In genomic region chr3:95992990-95993603, GRCm38 (mm10) we compare ENCODE assay signal across 9 mouse cellular contexts. TPM values are rescaled to one million over a fixed set of nuclear protein-coding genes. Genes with fewer than 3 reads are reported as not detected.
A peak's percentile ranks its signal among the peaks of the same experiment; 100 is the strongest.
DNase-seq lines count a peak whose midpoint lies in the region; ATAC-seq and TF ChIP-seq lines count a peak whose summit lies in the region.
"Had no signal": no experiment of that assay in that cellular context is flagged by ENCODE, and none has a peak within 500 bp of the region (broad histone marks: within the 10 kb centered on the region; RNA-seq: fewer than 3 reads in every experiment).

No protein-coding gene starts in this region.

- H3K36me3 ChIP-seq in heart, embryonic 10.5 days: peaks cover 53% of the 10 kb centered on the region
- peaks cover 37% of the 10 kb centered on the region for H3K36me3 ChIP-seq in midbrain, postnatal 0 days (ENCODE audit: insufficient read depth, low read length)

- no peak for TF ChIP-seq CTCF in layer of hippocampus, adult 2 months (conservative IDR thresholded peaks at IDR 0.05)
- no peak for TF ChIP-seq CTCF in midbrain, postnatal 0 days (IDR thresholded peaks at IDR 0.05)

- no peak for ATAC-seq in midbrain, postnatal 0 days (ENCODE audit: low FRiP score)
- no peak for ATAC-seq in granulocyte monocyte progenitor cell, adult 5-6 weeks (replicated peaks; ENCODE audit: poor library complexity, severe bottlenecking)

- WGBS in heart, embryonic 10.5 days: 18% methylated on average over 5 of the region's 5 CpGs
- WGBS in midbrain, postnatal 0 days: 31% methylated on average over 5 of the region's 5 CpGs

- peak overlapping the region; percentile 83 for H3K4me2 ChIP-seq in midbrain, postnatal 0 days (ENCODE audit: low read depth, low read length, poor library complexity, severe bottlenecking)

- peak overlapping the region; percentile 78 for H3K4me3 ChIP-seq in layer of hippocampus, adult 2 months
- H3K4me3 ChIP-seq in heart, embryonic 10.5 days: peak overlapping the region; percentile 87
- H3K4me3 ChIP-seq in midbrain, postnatal 0 days (ENCODE audit: low read depth, low read length): peak overlapping the region; percentile 83; the same call in 1 of the 2 replicates

- DNase-seq in layer of hippocampus, adult 2 months (ENCODE audit: low spot score in 2 of 2): no peak
- no peak for DNase-seq in layer of hippocampus, postnatal 25 days (ENCODE audit: extremely low spot score in 1 of 2, low spot score in 1 of 2)
- no peak for DNase-seq in heart, embryonic 10.5 days (ENCODE audit: low spot score)
- DNase-seq in kidney, postnatal 36 days: peak; percentile 29 to 44
- no peak for DNase-seq in midbrain, postnatal 0 days (ENCODE audit: low spot score)
- no peak for DNase-seq in adrenal gland, postnatal 4 days (ENCODE audit: low spot score in 2 of 2)
- DNase-seq in yolk sac, embryonic 10.5 days (ENCODE audit: low spot score): no peak

- no peaks in the 10 kb centered on the region for H3K27me3 ChIP-seq in heart, embryonic 10.5 days (ENCODE audit: insufficient read depth, poor library complexity, severe bottlenecking)
- H3K27me3 ChIP-seq in midbrain, postnatal 0 days (ENCODE audit: insufficient read depth, low read length): no peaks in the 10 kb centered on the region

- H3K9me3 ChIP-seq in heart, embryonic 10.5 days: no peaks in the 10 kb centered on the region
- H3K9me3 ChIP-seq in midbrain, postnatal 0 days (ENCODE audit: low read length): no peaks in the 10 kb centered on the region
- H3K9me3 ChIP-seq: G1E had no signal

- H3K4me1 ChIP-seq in heart, embryonic 10.5 days: peaks cover 73% of the 10 kb centered on the region
- peaks cover 14% of the 10 kb centered on the region for H3K4me1 ChIP-seq in midbrain, postnatal 0 days (ENCODE audit: insufficient read depth, low read length)

- H3K27ac ChIP-seq in layer of hippocampus, adult 2 months: peak overlapping the region; percentile 95
- H3K27ac ChIP-seq in heart, embryonic 10.5 days: peak overlapping the region; percentile 99
- H3K27ac ChIP-seq in midbrain, postnatal 0 days (ENCODE audit: low read depth, low read length): peak overlapping the region; percentile 51; the same call in 1 of the 2 replicates

- peak overlapping the region; percentile 98; the same call in 1 of the 2 replicates for H3K9ac ChIP-seq in midbrain, postnatal 0 days (replicated peaks; ENCODE audit: low read length, poor library complexity, severe bottlenecking)

RNA-seq across cellular contexts. Expression of gene Plekho1, which starts 2.7 kb away (rescaled TPM):
- total RNA-seq in layer of hippocampus, adult 2 months (2021): 10 to 100 TPM; 39.3 to 44.1 TPM
- total RNA-seq in layer of hippocampus, postnatal 25 days (2021): 10 to 100 TPM; 37.0 to 41.3 TPM
- 75.1 and 88.2 TPM in 2 replicates for polyA plus RNA-seq in heart, embryonic 10.5 days (2016; fragmentation: Nextera tagmentation; extraction: Ambion mirVana)
- total RNA-seq in midbrain, postnatal 0 days (2014; rRNA removed): 52.5 and 62.7 TPM in 2 replicates
- 37.3 and 41.2 TPM in 2 replicates for polyA plus RNA-seq in midbrain, postnatal 0 days (2015; fragmentation: Nextera tagmentation; extraction: Ambion mirVana)
- total RNA-seq in adrenal gland, postnatal 4 days (2021): 10 to 100 TPM; 38.5 to 41.6 TPM
- total RNA-seq in granulocyte monocyte progenitor cell, adult 5-6 weeks (2014; fragmentation: Nextera tagmentation): 45.7 and 59.7 TPM in 2 replicates
- total RNA-seq in granulocyte monocyte progenitor cell, adult 5-6 weeks (2017): 30.2 and 31.3 TPM in 2 replicates

Comparison
In these comparisons a context has a peak if more than half of its experiments do, and no peak if none do; other contexts are left out.
1. DNase-seq: peak in kidney, postnatal 36 days (2 of 2); none in layer of hippocampus, adult 2 months (0 of 2), layer of hippocampus, postnatal 25 days (0 of 2), heart, embryonic 10.5 days (single experiment), midbrain, postnatal 0 days (single experiment), adrenal gland, postnatal 4 days (0 of 2) and yolk sac, embryonic 10.5 days (single experiment).
2. Peak in every context shown above with its lines, with median percentiles within 50 percentile points of each other: H3K27ac ChIP-seq and H3K4me3 ChIP-seq.